Mouse (Mus musculus): ENCODE data around the gene 1700057G04Rik.

1700057G04Rik gene

GRCm38 (mm10) chr9:92385831-92386230 lies 76.7 kb downstream of the 1700057G04Rik start:
- no peak for DNase-seq (ENCODE audit: low read depth, low spot score)

GRCm38 (mm10) chr9:92386871-92387270 lies 77.7 kb downstream of the 1700057G04Rik start:
- DNase-seq (ENCODE audit: low read depth, low spot score) = no peak

GRCm38 (mm10) chr9:92387404-92387803 lies 78.2 kb downstream of the 1700057G04Rik start:
- DNase-seq (ENCODE audit: low read depth, low spot score) = no peak

GRCm38 (mm10) chr9:92402628-92403027 lies 93.5 kb downstream of the 1700057G04Rik start:
- no peak for DNase-seq (ENCODE audit: low read depth, low spot score)

Data from brain, embryonic 18.5 days (tissue).